Mouse (Mus musculus) heart, adult 2 months (tissue): ENCODE data around the gene Ugt1a5. TPM values are rescaled to one million over a fixed set of nuclear protein-coding genes. Genes with fewer than 3 reads are reported as not detected.
A peak's percentile ranks its signal among the peaks of the same experiment; 100 is the strongest.

Source experiments
- DNase-seq, 2 experiments: peaks; one replicate each; pipeline ENCODE4 v3.0.0; 2021
- H3K27ac ChIP-seq: fragments of 200-600 bp; 2 replicates; pipeline ENCODE4 v1.8.1; 2022
- H3K27me3 ChIP-seq: fragments of 200-500 bp; 2 replicates; pipeline ENCODE4 v1.6.1; 2012; ENCODE audit warnings: mild to moderate bottlenecking, low read length, inconsistent platforms, mixed read lengths; ENCODE audit not compliant: control insufficient read depth, insufficient read depth
- H3K36me3 ChIP-seq: fragments of 200-500 bp; 2 replicates; pipeline ENCODE4 v1.6.1; 2012; ENCODE audit warnings: low read length, inconsistent platforms; ENCODE audit not compliant: control insufficient read depth, insufficient read depth
- H3K4me1 ChIP-seq: fragments of 200-500 bp; 2 replicates; pipeline ENCODE4 v1.6.1; 2011; ENCODE audit warnings: low read length; ENCODE audit not compliant: control insufficient read depth, insufficient read depth
- H3K4me3 ChIP-seq: fragments of 200-600 bp; 2 replicates; pipeline ENCODE4 v1.8.1; 2022
- H3K79me2 ChIP-seq: fragments of 200-500 bp; replicated peaks from 2 replicates; pipeline ENCODE4 v1.6.1; 2012; ENCODE audit warnings: mild to moderate bottlenecking, inconsistent platforms, low read length, moderate library complexity, mixed read lengths; ENCODE audit not compliant: control insufficient read depth, insufficient read depth
- H3K9ac ChIP-seq: fragments of 200-500 bp; 2 replicates; pipeline ENCODE4 v1.6.1; 2012; ENCODE audit warnings: low read depth, mild to moderate bottlenecking, control low read depth, inconsistent platforms, low read length, mixed read lengths
- CTCF ChIP-seq: fragments of 200-600 bp; IDR thresholded peaks from 2 replicates; pipeline ENCODE4 v1.8.1; 2022; ENCODE audit warnings: antibody characterized with exemption, mild to moderate bottlenecking, moderate library complexity
- EP300 ChIP-seq: fragments of 200-500 bp; IDR thresholded peaks from 2 replicates; pipeline ENCODE4 v1.6.1; 2011; ENCODE audit warnings: low read depth, low read length, control low read depth; ENCODE audit not compliant: insufficient read depth
- POLR2A ChIP-seq: fragments of 200-500 bp; IDR thresholded peaks from 2 replicates; pipeline ENCODE4 v1.6.1; 2011; ENCODE audit warnings: mild to moderate bottlenecking, low read depth, low read length, control low read depth; ENCODE audit not compliant: insufficient read depth
- WGBS: fragments of 180-500 bp; shearing (Covaris S2); methylation state at CpG from one replicate; pipeline ENCODE4 v1.1.7; 2018; 5-methylcytosine and 5-hydroxymethylcytosine counted together
- intact Hi-C: fragments of 180-260 bp; cut with DNase I; formaldehyde crosslinking; loops from one replicate; pipeline ENCODE4 v1.15.1; 2025
- polyA plus RNA-seq: library from polyadenylated mRNA; depleted of rRNA; stranded (reverse); fragments of >200 nt; gene quantifications from 2 replicates; pipeline ENCODE4 v1.2.3, GENCODE M21; 2012
- total RNA-seq, 2 experiments: library from RNA; stranded (reverse); gene quantifications; 2 replicates each; pipeline ENCODE4 v1.2.3; 2021

Ugt1a5 gene
- total and polyA plus RNA-seq, 3 experiments, result not detected

GRCm38 (mm10) chr1:88216551-88216950, 50.7 kb downstream of the Ugt1a5 start:
- H3K36me3 ChIP-seq, result no peaks in the 10 kb centered on the region
- no peak for TF ChIP-seq CTCF
- TF ChIP-seq POLR2A, result no peak
- no peak for TF ChIP-seq EP300
- DNase-seq, result no peak
- H3K4me3 ChIP-seq, result no peak overlapping the region
- H3K27me3 ChIP-seq, result no peaks in the 10 kb centered on the region
- WGBS, result 49% methylated on average over 2 of the region's 2 CpGs
- H3K27ac ChIP-seq, result no peak overlapping the region
- no peak overlapping the region for H3K9ac ChIP-seq
- intact Hi-C loops, result no loop called here
- no peaks in the 10 kb centered on the region for H3K79me2 ChIP-seq
- no peaks in the 10 kb centered on the region for H3K4me1 ChIP-seq

- Histone ChIP-seq H3K9ac (no peak overlapping the region), H3K27me3 (no peaks in the 10 kb centered on the region), H3K4me1 (no peaks in the 10 kb centered on the region), H3K4me3 (no peak overlapping the region), H3K36me3 (no peaks in the 10 kb centered on the region), H3K27ac (no peak overlapping the region), H3K79me2 (no peaks in the 10 kb centered on the region)
- intact Hi-C loops, result no loop called here
- peak in 1 of 2 experiments; percentile 20 for DNase-seq
- WGBS, result 48% methylated on average over 2 of the region's 2 CpGs
- TF ChIP-seq POLR2A (no peak), EP300 (no peak), CTCF (peak; percentile 31)
Measured at GRCm38 (mm10) chr1:88217144-88217543, 51.3 kb downstream of the Ugt1a5 start.

- Histone ChIP-seq H3K36me3 (no peaks in the 10 kb centered on the region), H3K79me2 (no peaks in the 10 kb centered on the region), H3K27ac (no peak overlapping the region), H3K9ac (no peak overlapping the region), H3K4me3 (no peak overlapping the region), H3K27me3 (no peaks in the 10 kb centered on the region), H3K4me1 (no peaks in the 10 kb centered on the region)
- DNase-seq, result no peak
- 34% methylated on average over 3 of the region's 3 CpGs for WGBS
- intact Hi-C loops, result no loop called here
- TF ChIP-seq POLR2A (no peak), EP300 (no peak), CTCF (no peak)
Measured at GRCm38 (mm10) chr1:88217576-88217975, 51.8 kb downstream of the Ugt1a5 start.

- intact Hi-C loops, result no loop called here
- H3K36me3 ChIP-seq, result no peaks in the 10 kb centered on the region
- no peak overlapping the region for H3K27ac ChIP-seq
- no peaks in the 10 kb centered on the region for H3K27me3 ChIP-seq
- no peaks in the 10 kb centered on the region for H3K4me1 ChIP-seq
- H3K4me3 ChIP-seq, result no peak overlapping the region
- no peak overlapping the region for H3K9ac ChIP-seq
- 65% methylated on average over 9 of the region's 9 CpGs for WGBS
- peak in 1 of 2 experiments; percentile 31 for DNase-seq
- H3K79me2 ChIP-seq, result no peaks in the 10 kb centered on the region
- TF ChIP-seq POLR2A, result no peak
Measured at GRCm38 (mm10) chr1:88218051-88218450, 52.2 kb downstream of the Ugt1a5 start.

GRCm38 (mm10) chr1:88218591-88218990, 52.8 kb downstream of the Ugt1a5 start:
- Histone ChIP-seq H3K27me3 (no peaks in the 10 kb centered on the region), H3K4me1 (no peaks in the 10 kb centered on the region), H3K79me2 (no peaks in the 10 kb centered on the region), H3K4me3 (no peak overlapping the region), H3K36me3 (no peaks in the 10 kb centered on the region), H3K27ac (no peak overlapping the region), H3K9ac (no peak overlapping the region)
- 45% methylated on average over 4 of the region's 4 CpGs for WGBS
- intact Hi-C loops, result no loop called here
- no peak for DNase-seq
- TF ChIP-seq EP300, result no peak
- no peak for TF ChIP-seq POLR2A
- no peak for TF ChIP-seq CTCF

- 15% methylated on average over 1 of the region's 1 CpGs for WGBS
Measured at GRCm38 (mm10) chr1:88219054-88219453, 53.2 kb downstream of the Ugt1a5 start.

More at GRCm38 (mm10) chr1:88219054-88219453, 53.2 kb downstream of the Ugt1a5 start:
- Histone ChIP-seq H3K27me3 (no peaks in the 10 kb centered on the region), H3K4me1 (no peaks in the 10 kb centered on the region), H3K79me2 (no peaks in the 10 kb centered on the region), H3K9ac (no peak overlapping the region), H3K27ac (no peak overlapping the region), H3K4me3 (no peak overlapping the region), H3K36me3 (no peaks in the 10 kb centered on the region)
- DNase-seq, result no peak
- intact Hi-C loops, result no loop called here
- TF ChIP-seq EP300, result no peak
- TF ChIP-seq CTCF, result no peak
- no peak for TF ChIP-seq POLR2A
